Mouse (Mus musculus): ENCODE data around the gene BC025920. TPM values are rescaled to one million over a fixed set of nuclear protein-coding genes. Genes with fewer than 3 reads are reported as not detected.

Gene BC025920
- total RNA-seq, 2 experiments from 2014 or later: 2.6 to 2.9 TPM

DNA sequence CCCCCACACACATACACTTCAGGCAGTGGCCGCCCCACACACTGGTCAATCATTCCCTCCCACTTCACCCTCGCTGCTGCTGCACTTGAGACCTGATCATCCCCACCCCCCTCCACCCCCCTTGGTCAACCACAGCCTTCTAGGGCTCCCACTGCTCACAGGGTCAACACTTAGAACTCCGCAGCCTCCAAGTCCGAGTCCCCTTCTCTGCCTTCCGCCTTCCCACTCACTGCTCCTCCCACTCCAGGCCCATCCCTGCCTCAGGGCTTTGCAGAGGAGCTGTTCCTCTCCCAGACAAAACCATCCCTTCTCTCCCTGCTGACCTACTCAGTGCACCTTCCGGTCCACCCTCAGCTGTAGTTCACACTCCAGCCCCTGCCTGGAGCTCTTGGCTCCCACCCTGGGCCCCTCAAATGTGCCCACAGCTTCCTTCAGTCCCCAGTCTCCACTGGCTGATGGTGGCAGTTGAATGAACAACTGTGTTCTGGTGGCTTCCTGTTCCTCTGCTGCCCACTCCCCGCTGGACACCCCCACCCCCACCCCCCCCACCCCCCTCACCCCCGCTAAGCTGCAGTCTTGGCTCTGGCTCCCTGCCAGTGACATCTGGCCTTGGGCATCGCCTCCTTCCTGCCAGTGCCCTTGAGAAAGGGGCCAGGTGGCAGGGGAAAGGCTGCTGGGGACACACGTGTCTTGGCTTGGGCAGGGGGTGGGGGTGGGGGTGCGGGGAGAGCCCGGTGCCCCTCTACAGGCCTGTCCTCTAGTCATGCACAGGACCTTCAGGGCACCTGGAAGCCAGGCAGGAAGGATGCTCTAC lies 8.7 kb upstream of the BC025920 start:
- H3K27ac ChIP-seq: peak overlapping the region; percentile 74; the same call in 1 of the 2 replicates
- intact Hi-C loops (cut with DNase I): loop anchor here (2.0 kb wide), 1 partner anchor 23 kb away; the partner anchor contains the start of gene Tle2
- peak in 1 of 2 experiments; percentile 50 for DNase-seq (ENCODE audit: extremely low spot score in 1 of 2, low spot score in 2 of 2)
- TF ChIP-seq CTCF (IDR thresholded peaks at IDR 0.05): no peak
- H3K4me3 ChIP-seq: peak overlapping the region; percentile 14

- Histone ChIP-seq H3K4me3 (no peak overlapping the region), H3K27ac (no peak overlapping the region)
- TF ChIP-seq CTCF (IDR thresholded peaks at IDR 0.05): no peak
- intact Hi-C loops (cut with DNase I): no loop called here
- DNase-seq (ENCODE audit: extremely low spot score in 1 of 2, low spot score in 2 of 2): no peak
Observed at GRCm38 (mm10) chr10:81598342-81598741, 7.7 kb upstream of the BC025920 start.

GRCm38 (mm10) chr10:81598871-81599270 lies 7.2 kb upstream of the BC025920 start:
- Histone ChIP-seq H3K4me3 (no peak overlapping the region), H3K27ac (no peak overlapping the region)
- no peak for TF ChIP-seq CTCF (IDR thresholded peaks at IDR 0.05)
- intact Hi-C loops (cut with DNase I): no loop called here
- no peak for DNase-seq (ENCODE audit: extremely low spot score in 1 of 2, low spot score in 2 of 2)

DNA sequence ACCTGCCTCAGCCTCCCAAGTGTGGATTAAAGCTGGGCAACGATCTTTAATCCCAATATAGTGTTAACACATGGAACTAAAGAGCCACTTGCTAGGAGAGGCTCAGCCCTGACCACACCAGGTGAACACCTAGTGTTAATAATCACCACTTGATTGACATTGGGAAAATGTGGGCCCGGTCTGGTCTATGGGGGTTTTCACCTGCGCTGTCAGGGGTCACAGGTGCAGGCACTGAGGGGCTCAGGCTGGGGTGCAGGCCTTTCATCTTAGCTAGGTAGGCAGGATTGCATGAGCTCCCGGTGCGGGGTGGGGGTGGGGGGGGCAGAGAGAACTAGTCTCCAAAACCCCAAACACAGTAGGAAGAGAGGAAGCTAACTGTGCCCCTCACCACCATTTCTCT lies 6.4 kb upstream of the BC025920 start:
- Histone ChIP-seq H3K27ac (no peak overlapping the region), H3K4me3 (no peak overlapping the region)
- intact Hi-C loops (cut with DNase I): loop anchor here (1.0 kb wide), 1 partner anchor 28 kb away; no protein-coding TSS in a partner anchor
- no peak for TF ChIP-seq CTCF (IDR thresholded peaks at IDR 0.05)
- DNase-seq (ENCODE audit: extremely low spot score in 1 of 2, low spot score in 2 of 2): no peak

- Histone ChIP-seq H3K4me3 (no peak overlapping the region), H3K27ac (no peak overlapping the region)
- no peak for TF ChIP-seq CTCF (IDR thresholded peaks at IDR 0.05)
- DNase-seq (ENCODE audit: extremely low spot score in 1 of 2, low spot score in 2 of 2): no peak
- intact Hi-C loops (cut with DNase I): loop anchor here (1.0 kb wide), 1 partner anchor 29 kb away; no protein-coding TSS in a partner anchor
Observed at GRCm38 (mm10) chr10:81600096-81600495, 6.0 kb upstream of the BC025920 start.

DNA sequence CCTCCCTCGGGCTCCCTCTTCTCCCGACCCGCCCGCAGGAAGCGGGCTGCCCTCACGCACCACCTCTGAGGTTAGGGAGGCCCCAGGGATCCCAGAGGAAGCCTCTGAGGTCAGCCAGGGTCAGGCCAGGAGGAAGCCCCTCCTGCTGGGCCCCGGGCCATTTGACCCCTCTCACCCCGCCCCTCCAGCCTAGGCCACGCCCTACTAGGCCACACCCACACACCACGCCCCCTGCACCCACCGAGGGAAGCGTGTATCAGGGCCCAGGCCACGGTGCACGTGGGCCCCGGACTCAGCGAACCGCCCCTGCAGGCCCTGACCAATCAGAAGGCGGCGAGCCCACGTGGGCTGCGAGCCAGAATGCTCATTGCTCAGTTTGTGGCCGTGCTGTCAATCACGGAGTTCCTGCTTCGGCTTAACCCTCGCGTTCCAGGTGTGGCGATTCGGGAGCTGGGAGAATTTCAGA lies 5.3 kb upstream of the BC025920 start, which contains the start of gene Tle6:
Tle6 (minus strand) TSS at position 336 of the 466 bp plus-strand sequence.
- peak; percentile 92 for DNase-seq (ENCODE audit: extremely low spot score in 1 of 2, low spot score in 2 of 2)
- Histone ChIP-seq H3K4me3 (peak within 1 kb of the TSS; percentile 29), H3K27ac (no peak within 1 kb of the TSS)
- TF ChIP-seq CTCF (IDR thresholded peaks at IDR 0.05): no peak
- intact Hi-C loops (cut with DNase I): loop anchor here (1.0 kb wide), 1 partner anchor 29 kb away; no protein-coding TSS in a partner anchor

GRCm38 (mm10) chr10:81601396-81601905 lies 4.6 kb upstream of the BC025920 start:
- TF ChIP-seq CTCF (IDR thresholded peaks at IDR 0.05): no peak
- intact Hi-C loops (cut with DNase I): no loop called here
- no peak overlapping the region; the same call in 1 of the 2 replicates for H3K4me3 ChIP-seq
- no peak for DNase-seq (ENCODE audit: extremely low spot score in 1 of 2, low spot score in 2 of 2)
- H3K27ac ChIP-seq: no peak overlapping the region

DNA sequence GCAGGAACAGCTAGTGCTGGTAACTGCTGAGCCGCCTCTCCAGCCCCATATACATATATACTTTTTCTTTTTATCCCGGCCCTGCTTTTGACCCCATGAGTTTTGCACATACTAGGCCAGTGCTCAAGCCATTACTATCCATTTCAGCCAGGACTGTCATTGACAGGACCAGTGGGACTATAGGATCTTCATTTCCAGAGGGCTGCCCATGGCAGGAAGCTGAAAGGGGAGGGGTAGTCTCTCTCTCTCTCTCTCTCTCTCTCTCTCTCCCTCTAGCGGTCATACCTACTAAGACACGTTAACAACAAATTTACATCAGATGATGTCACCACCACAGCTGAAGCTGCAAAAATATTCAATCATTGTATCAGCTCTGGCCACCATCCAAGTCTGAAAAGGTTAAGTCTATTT lies 3.3 kb upstream of the BC025920 start:
- DNase-seq (ENCODE audit: extremely low spot score in 1 of 2, low spot score in 2 of 2): no peak
- H3K4me3 ChIP-seq: no peak overlapping the region
- intact Hi-C loops (cut with DNase I): no loop called here
- H3K27ac ChIP-seq: no peak overlapping the region; the same call in 1 of the 2 replicates
- peak; percentile 64 for TF ChIP-seq CTCF (IDR thresholded peaks at IDR 0.05)

GRCm38 (mm10) chr10:81604019-81604967 lies 1.8 kb upstream of the BC025920 start:
- intact Hi-C loops (cut with DNase I): loop anchor here (2.0 kb wide), 2 partner anchors 33 to 41 kb away; no protein-coding TSS in a partner anchor
- Histone ChIP-seq H3K4me3 (no peak overlapping the region; the same call in 1 of the 2 replicates), H3K27ac (peak overlapping the region; percentile 75; the same call in 1 of the 2 replicates)
- no peak for DNase-seq (ENCODE audit: extremely low spot score in 1 of 2, low spot score in 2 of 2)
- TF ChIP-seq CTCF (IDR thresholded peaks at IDR 0.05): no peak

DNA sequence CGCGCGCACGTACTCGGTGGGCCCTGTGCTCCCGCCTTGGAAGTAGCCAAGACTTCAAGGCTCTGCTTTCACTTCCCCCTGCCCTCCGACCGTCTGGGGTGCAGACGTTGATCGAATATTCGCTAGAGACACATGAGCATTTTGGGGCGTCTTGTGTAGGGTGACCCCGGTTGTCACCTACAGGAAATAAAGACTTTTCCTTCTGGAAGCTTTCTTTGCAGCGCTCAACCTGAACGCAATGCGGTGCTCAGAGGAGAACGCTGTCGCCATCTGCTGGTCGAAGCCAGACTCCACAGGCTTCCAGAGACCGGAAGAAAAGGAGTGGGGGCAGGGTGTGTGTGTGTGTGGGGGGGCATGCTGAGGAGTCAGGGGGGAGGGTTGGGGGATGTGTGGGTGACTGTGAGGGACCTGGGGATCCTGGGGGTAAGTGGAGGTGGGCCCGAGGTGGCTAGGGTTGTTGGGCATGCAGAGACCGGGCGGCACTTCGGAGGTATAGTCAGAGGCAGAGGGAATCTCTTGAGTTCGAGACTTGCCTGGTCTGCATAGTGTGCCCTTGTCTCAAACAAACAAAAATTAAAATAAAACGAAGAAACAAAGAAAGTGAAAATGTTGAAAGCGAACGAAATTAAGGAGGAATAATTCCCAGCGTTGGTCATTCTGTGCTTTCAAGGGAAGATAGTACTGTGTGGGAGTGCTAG lies 953 bp upstream of the BC025920 start:
- Histone ChIP-seq H3K4me3 (peak overlapping the region; percentile 80), H3K27ac (peak overlapping the region; percentile 79)
- peak; percentile 85 to 86 for DNase-seq (ENCODE audit: extremely low spot score in 1 of 2, low spot score in 2 of 2)
- peak; percentile 69 for TF ChIP-seq CTCF (IDR thresholded peaks at IDR 0.05)
- intact Hi-C loops (cut with DNase I): loop anchor here (1.0 to 2.0 kb wide), 3 partner anchors 34 to 103 kb away; no protein-coding TSS in a partner anchor

DNA sequence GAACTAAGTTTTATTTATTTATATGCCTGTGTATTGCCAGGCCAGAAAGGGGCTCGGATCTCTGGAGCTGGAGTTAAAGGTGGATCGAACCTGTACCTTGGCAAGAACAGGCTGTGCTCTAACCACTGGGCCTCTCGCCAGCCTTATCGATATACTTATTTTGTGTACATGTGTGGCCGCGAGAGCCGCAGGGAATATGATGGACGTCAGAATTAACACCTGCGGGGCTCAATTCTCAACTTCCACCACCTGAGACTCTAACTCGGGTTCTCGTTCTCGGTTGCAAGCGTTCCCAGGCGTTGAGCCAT lies 450 bp upstream of the BC025920 start:
- Histone ChIP-seq H3K4me3 (peak overlapping the region; percentile 80), H3K27ac (peak overlapping the region; percentile 79)
- intact Hi-C loops (cut with DNase I): loop anchor here (1.0 to 2.0 kb wide), 3 partner anchors 35 to 103 kb away; no protein-coding TSS in a partner anchor
- no peak for TF ChIP-seq CTCF (IDR thresholded peaks at IDR 0.05)
- DNase-seq (ENCODE audit: extremely low spot score in 1 of 2, low spot score in 2 of 2): no peak

All from left cerebral cortex, adult 2 months (tissue).